18 mouse cellular contexts compared by ENCODE assay signal in genomic region chr4:129978930-129979329, GRCm38 (mm10). TPM values are rescaled to one million over a fixed set of nuclear protein-coding genes. Genes with fewer than 3 reads are reported as not detected.
"Had no signal": no experiment of that assay in that cellular context is flagged by ENCODE, and none has a peak within 500 bp of the region (broad histone marks: within the 10 kb centered on the region; RNA-seq: fewer than 3 reads in every experiment).

No protein-coding gene starts in this region.

- H3K4me2 ChIP-seq: limb, embryonic 15.5 days; liver, embryonic 12.5 days; lung, embryonic 14.5 days; neural tube, embryonic 12.5 days had no signal

- H3K4me1 ChIP-seq: liver, embryonic 12.5 days had no signal

- H3K4me3 ChIP-seq: limb, embryonic 15.5 days; liver, embryonic 12.5 days; midbrain, embryonic 10.5 days; myocyte; neural tube, embryonic 12.5 days had no signal

- DNase-seq: kidney, adult 11 months; kidney, adult 9 months; kidney, postnatal 36 days; lung, embryonic 14.5 days; lung, postnatal 4 days; midbrain, embryonic 14.5 days; right cerebral cortex, postnatal 14 days; thymus, postnatal 4 days had no signal

- H3K9me3 ChIP-seq: limb, embryonic 15.5 days; liver, embryonic 12.5 days; midbrain, embryonic 10.5 days; neural tube, embryonic 12.5 days had no signal

- ATAC-seq: liver, embryonic 12.5 days had no signal

- H3K27ac ChIP-seq: kidney, postnatal 0 days; limb, embryonic 15.5 days; liver, embryonic 12.5 days; midbrain, embryonic 10.5 days; neural tube, embryonic 12.5 days had no signal

- H3K36me3 ChIP-seq: limb, embryonic 15.5 days; liver, embryonic 12.5 days; midbrain, embryonic 10.5 days; neural tube, embryonic 12.5 days had no signal

- H3K9ac ChIP-seq: limb, embryonic 15.5 days; liver, embryonic 12.5 days; lung, embryonic 14.5 days; neural tube, embryonic 12.5 days had no signal

RNA-seq across cellular contexts. Expression of gene Adgrb2, which starts 5.7 kb away (rescaled TPM):
- total RNA-seq: neutrophil, adult 5-6 weeks had no signal
- polyA plus RNA-seq: liver, embryonic 16.5 days had no signal

RNA-seq across cellular contexts. Expression of gene Spocd1, which starts 49.9 kb away (rescaled TPM):
- total RNA-seq: neutrophil, adult 5-6 weeks had no signal
- polyA plus RNA-seq: kidney, postnatal 0 days; liver, embryonic 16.5 days; lung, embryonic 14.5 days; midbrain, embryonic 10.5 days; midbrain, embryonic 14.5 days; myocyte; neural tube, embryonic 12.5 days; small intestine, adult 2 months; stomach, embryonic 16.5 days had no signal
